Mouse (Mus musculus): ENCODE results near the gene Gm28308. TPM values are rescaled to one million over a fixed set of nuclear protein-coding genes. Genes with fewer than 3 reads are reported as not detected.

Gene Gm28308
- polyA plus RNA-seq, 1 experiment from 2014 or later, result not detected

DNA sequence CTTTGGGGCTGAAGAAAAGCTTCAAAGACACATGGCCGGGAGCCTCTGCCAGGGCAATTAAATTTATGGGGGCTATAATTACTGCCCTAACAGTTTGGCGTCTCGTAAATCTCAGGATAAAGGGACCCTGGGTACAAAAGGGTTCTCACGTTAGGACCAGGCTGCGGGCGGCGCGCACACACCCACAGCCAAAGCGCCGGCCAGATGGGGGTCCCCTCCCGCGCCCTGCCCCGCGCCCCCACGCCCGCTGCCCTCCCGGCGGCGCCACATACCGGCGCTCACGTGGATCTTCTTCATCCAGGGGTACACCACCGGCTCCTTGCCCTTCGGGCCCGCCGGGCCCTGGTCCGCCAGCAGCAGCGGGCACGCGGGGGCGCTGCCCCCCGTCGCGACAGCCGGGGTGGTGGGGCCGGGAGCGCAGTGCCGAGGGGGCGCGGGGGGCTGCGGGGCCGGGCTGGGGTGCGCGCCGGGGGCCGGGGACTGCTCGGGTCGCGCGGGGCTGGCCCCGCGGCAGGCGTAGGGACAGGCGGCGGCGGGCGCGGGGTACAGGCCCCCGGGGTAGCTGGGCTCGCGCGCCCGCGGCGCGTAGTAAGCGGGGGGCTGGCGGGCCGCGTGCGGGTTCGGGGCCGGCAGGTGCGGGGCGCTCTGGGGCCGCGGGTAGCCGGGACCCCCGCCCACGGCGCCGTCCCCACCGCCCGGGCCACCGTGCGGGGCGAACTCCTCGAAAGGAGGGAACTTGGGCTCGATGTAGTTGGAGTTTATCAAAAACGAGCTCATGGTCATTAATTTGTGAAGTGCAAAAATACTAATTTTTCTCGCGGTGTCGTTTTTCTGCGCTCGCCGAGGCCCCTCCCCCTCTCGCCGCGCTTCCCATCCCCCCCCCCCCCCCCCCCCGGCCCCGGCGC is 22.0 kb downstream of the Gm28308 start, which contains the start of gene Hoxa4:
Gene Hoxa4 (minus strand): TSS at position 848 of the 905 bp plus-strand sequence.
- peak within 1 kb of the TSS; percentile 85 for H3K9ac ChIP-seq
- H3K9me3 ChIP-seq (ENCODE audit: control insufficient read depth, low read length), result no peaks in the 10 kb centered on the region
- peak within 1 kb of the TSS; percentile 100 for H3K27ac ChIP-seq
- WGBS, result 1% methylated on average over 84 of the region's 102 CpGs
- peak; percentile 31 for ATAC-seq (ENCODE audit: low FRiP score)
- no peaks in the 10 kb centered on the region for H3K4me1 ChIP-seq (replicated peaks; ENCODE audit: control insufficient read depth, insufficient read depth, low read length)
- peak within 1 kb of the TSS; percentile 81 for H3K4me2 ChIP-seq (replicated peaks)
- no peak for DNase-seq (ENCODE audit: low spot score)
- peak within 1 kb of the TSS; percentile 51 for H3K4me3 ChIP-seq (replicated peaks; ENCODE audit: low read length)
- peaks cover 88% of the 10 kb centered on the region for H3K27me3 ChIP-seq (ENCODE audit: control insufficient read depth, insufficient read depth, low read length)
- no peaks in the 10 kb centered on the region for H3K36me3 ChIP-seq (replicated peaks; ENCODE audit: control insufficient read depth, insufficient read depth)

DNA sequence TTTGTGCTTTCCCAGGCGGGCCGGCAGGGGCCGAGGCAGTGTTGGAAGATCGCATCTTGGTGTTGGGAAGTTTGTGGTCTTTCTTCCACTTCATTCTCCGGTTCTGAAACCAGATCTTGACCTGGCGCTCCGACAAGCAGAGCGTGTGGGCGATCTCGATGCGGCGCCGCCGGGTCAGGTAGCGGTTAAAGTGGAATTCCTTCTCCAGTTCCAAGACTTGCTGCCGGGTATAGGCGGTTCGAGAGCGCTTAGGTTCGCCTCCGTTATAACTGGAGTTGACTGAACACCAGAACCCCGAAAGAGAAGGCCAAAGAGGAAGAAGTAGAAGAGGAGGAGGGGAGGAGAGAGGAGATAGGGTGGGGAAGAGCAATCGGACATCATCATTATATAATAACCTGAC is 22.7 kb downstream of the Gm28308 start:
- Histone ChIP-seq H3K9ac (peak overlapping the region; percentile 85), H3K4me1 (replicated peaks; ENCODE audit: control insufficient read depth, insufficient read depth, low read length) (no peaks in the 10 kb centered on the region), H3K27me3 (ENCODE audit: control insufficient read depth, insufficient read depth, low read length) (peaks cover 89% of the 10 kb centered on the region), H3K4me2 (replicated peaks) (peak overlapping the region; percentile 81), H3K9me3 (ENCODE audit: control insufficient read depth, low read length) (no peaks in the 10 kb centered on the region), H3K27ac (peak overlapping the region; percentile 100), H3K36me3 (replicated peaks; ENCODE audit: control insufficient read depth, insufficient read depth) (no peaks in the 10 kb centered on the region), H3K4me3 (replicated peaks; ENCODE audit: low read length) (peak overlapping the region; percentile 51)
- DNase-seq (ENCODE audit: low spot score) (no peak), ATAC-seq (ENCODE audit: low FRiP score) (no peak)
- under 1% methylated on average over 23 of the region's 23 CpGs for WGBS

DNA sequence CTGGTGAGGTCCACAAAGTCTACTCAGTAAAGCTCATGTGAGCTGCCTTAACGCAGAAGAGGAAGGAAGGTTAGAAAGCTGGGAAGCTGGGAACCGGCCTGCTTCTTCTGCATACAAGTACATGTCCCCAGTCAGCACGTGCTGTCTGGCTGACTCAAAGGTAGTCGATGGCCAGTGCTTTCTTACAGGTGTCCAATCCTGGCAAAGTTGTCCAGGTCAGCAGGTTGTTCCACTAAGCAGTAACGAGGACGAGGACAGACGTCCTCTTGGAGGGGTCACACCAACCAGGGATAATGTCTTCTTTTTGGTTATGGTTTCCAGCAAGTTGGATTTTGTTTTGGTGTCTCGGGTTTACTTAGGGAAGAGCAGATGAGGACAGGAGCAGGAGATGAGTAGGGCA is 23.2 kb downstream of the Gm28308 start:
- Histone ChIP-seq H3K4me1 (replicated peaks; ENCODE audit: control insufficient read depth, insufficient read depth, low read length) (no peaks in the 10 kb centered on the region), H3K9me3 (ENCODE audit: control insufficient read depth, low read length) (no peaks in the 10 kb centered on the region), H3K27me3 (ENCODE audit: control insufficient read depth, insufficient read depth, low read length) (peaks cover 91% of the 10 kb centered on the region), H3K4me3 (replicated peaks; ENCODE audit: low read length) (peak overlapping the region; percentile 51), H3K9ac (peak overlapping the region; percentile 85), H3K27ac (peak overlapping the region; percentile 100), H3K4me2 (replicated peaks) (peak overlapping the region; percentile 81), H3K36me3 (replicated peaks; ENCODE audit: control insufficient read depth, insufficient read depth) (no peaks in the 10 kb centered on the region)
- ATAC-seq (ENCODE audit: low FRiP score) (no peak), DNase-seq (ENCODE audit: low spot score) (no peak)
- 4% methylated on average over 8 of the region's 8 CpGs for WGBS

DNA sequence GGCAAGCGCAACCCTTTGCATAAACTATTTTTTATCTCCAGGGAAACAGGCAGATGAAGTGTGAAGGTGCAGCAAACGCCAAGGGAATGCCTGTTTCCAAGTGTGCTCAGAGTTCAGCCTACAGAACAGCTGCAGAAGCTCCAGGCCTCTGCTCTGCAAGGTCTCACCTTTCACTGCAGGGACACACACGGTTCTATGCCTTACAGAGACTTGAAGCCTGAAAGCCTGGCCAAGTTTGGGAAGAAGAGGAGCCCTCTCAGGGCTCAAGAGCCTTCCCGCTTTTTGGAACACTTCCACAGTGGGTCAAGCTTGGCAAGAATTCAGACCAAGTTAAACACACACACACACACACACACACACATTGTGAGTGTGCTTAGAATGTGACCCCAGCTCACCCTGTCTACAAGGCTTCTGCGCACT is 24.0 kb downstream of the Gm28308 start:
- WGBS, result 8% methylated on average over 5 of the region's 5 CpGs
- Histone ChIP-seq H3K4me2 (replicated peaks) (peak overlapping the region; percentile 81), H3K4me1 (replicated peaks; ENCODE audit: control insufficient read depth, insufficient read depth, low read length) (0 out of 2 replicates have a peak, but pooled peaks cover 7% of the 10 kb centered on the region), H3K4me3 (replicated peaks; ENCODE audit: low read length) (peak overlapping the region; percentile 51), H3K9me3 (ENCODE audit: control insufficient read depth, low read length) (no peaks in the 10 kb centered on the region), H3K27me3 (ENCODE audit: control insufficient read depth, insufficient read depth, low read length) (peaks cover 91% of the 10 kb centered on the region), H3K36me3 (replicated peaks; ENCODE audit: control insufficient read depth, insufficient read depth) (no peaks in the 10 kb centered on the region), H3K9ac (peak overlapping the region; percentile 85), H3K27ac (peak overlapping the region; percentile 100)
- DNase-seq (ENCODE audit: low spot score), result no peak
- no peak for ATAC-seq (ENCODE audit: low FRiP score)

DNA sequence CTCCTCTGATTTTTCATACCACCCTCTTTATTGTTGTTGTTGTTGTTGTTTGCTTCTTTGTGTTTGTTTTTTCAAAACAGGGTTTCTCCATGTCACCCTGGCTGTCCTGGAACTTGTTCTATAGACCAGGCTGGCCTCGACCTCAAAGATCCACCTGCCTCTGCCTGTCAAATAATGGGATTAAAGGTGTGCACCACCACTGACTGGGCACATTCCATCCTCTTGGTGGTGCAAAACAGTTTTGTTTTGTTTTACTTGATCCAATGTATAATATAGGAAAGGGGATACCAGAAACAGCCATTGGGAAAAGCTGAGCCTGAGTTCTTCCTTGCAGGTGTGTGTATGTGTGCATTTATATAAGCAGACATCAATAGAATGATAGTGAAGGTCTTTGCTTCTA is 26.6 kb downstream of the Gm28308 start:
- H3K36me3 ChIP-seq (replicated peaks; ENCODE audit: control insufficient read depth, insufficient read depth), result no peaks in the 10 kb centered on the region
- H3K9ac ChIP-seq, result 0 out of 2 replicates have a peak overlapping the region, but pooled peaks have one; percentile 6
- H3K4me2 ChIP-seq (replicated peaks), result peak overlapping the region; percentile 81
- peaks cover 17% of the 10 kb centered on the region; the same call in 1 of the 2 replicates for H3K4me1 ChIP-seq (replicated peaks; ENCODE audit: control insufficient read depth, insufficient read depth, low read length)
- peak overlapping the region; percentile 100 for H3K27ac ChIP-seq
- 11% methylated on average over 1 of the region's 1 CpGs for WGBS
- H3K27me3 ChIP-seq (ENCODE audit: control insufficient read depth, insufficient read depth, low read length), result peaks cover 94% of the 10 kb centered on the region
- H3K9me3 ChIP-seq (ENCODE audit: control insufficient read depth, low read length), result no peaks in the 10 kb centered on the region
- no peak overlapping the region for H3K4me3 ChIP-seq (replicated peaks; ENCODE audit: low read length)
- DNase-seq (ENCODE audit: low spot score) (no peak), ATAC-seq (ENCODE audit: low FRiP score) (no peak)

DNA sequence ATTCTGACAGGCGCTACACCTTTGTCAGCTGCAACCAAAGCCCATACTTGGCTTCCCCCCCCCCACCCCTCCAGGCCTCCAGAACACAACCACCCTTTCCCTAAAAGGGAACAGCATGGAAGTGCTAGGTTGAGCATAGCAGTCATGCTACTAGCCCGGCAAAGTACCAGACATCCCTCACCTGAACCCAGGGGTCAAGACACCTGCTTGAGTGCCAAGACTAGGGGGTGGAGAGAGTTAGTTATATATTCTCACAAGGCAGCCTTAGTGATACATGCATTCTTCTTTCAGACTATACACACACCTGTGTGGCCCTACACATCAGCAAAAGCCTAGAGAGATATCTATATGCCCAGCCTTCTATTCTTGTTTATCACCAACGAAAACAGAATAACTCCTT is 27.3 kb downstream of the Gm28308 start:
- Histone ChIP-seq H3K4me1 (replicated peaks; ENCODE audit: control insufficient read depth, insufficient read depth, low read length) (peaks cover 17% of the 10 kb centered on the region), H3K4me3 (replicated peaks; ENCODE audit: low read length) (peak overlapping the region; percentile 20), H3K27ac (peak overlapping the region; percentile 100), H3K9me3 (ENCODE audit: control insufficient read depth, low read length) (no peaks in the 10 kb centered on the region), H3K4me2 (replicated peaks) (peak overlapping the region; percentile 81), H3K9ac (no peak overlapping the region), H3K36me3 (replicated peaks; ENCODE audit: control insufficient read depth, insufficient read depth) (no peaks in the 10 kb centered on the region), H3K27me3 (ENCODE audit: control insufficient read depth, insufficient read depth, low read length) (peaks cover 98% of the 10 kb centered on the region)
- 10% methylated on average over 3 of the region's 3 CpGs for WGBS
- DNase-seq (ENCODE audit: low spot score) (no peak), ATAC-seq (ENCODE audit: low FRiP score) (no peak)

DNA sequence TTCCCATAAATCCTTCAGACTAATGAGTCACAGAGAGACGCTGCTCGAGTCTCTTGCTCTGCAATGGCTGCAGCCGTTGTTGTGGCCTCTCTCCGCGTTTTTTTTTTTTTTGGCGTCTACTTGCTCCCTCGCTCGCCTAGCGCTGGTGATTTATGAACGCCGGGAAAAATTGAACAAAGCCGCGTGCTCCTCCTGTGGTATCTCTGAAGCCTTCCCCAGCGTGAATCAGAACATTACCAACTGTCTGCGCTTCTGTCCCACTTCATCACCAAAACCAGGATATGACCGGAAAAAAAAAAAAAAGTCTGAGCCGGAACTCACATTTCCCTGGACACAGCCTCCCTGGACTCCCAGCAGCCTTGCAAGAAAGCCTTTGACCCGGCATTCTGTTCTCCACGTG is 27.9 kb downstream of the Gm28308 start:
- 2% methylated on average over 19 of the region's 19 CpGs for WGBS
- DNase-seq (ENCODE audit: low spot score) (no peak), ATAC-seq (ENCODE audit: low FRiP score) (no peak)
- H3K9me3 ChIP-seq (ENCODE audit: control insufficient read depth, low read length), result no peaks in the 10 kb centered on the region
- peaks cover 17% of the 10 kb centered on the region for H3K4me1 ChIP-seq (replicated peaks; ENCODE audit: control insufficient read depth, insufficient read depth, low read length)
- peaks cover 97% of the 10 kb centered on the region for H3K27me3 ChIP-seq (ENCODE audit: control insufficient read depth, insufficient read depth, low read length)
- no peaks in the 10 kb centered on the region for H3K36me3 ChIP-seq (replicated peaks; ENCODE audit: control insufficient read depth, insufficient read depth)
- H3K4me3 ChIP-seq (replicated peaks; ENCODE audit: low read length), result peak overlapping the region; percentile 20
- H3K27ac ChIP-seq, result peak overlapping the region; percentile 100
- peak overlapping the region; percentile 81 for H3K4me2 ChIP-seq (replicated peaks)
- peak overlapping the region; percentile 99 for H3K9ac ChIP-seq

DNA sequence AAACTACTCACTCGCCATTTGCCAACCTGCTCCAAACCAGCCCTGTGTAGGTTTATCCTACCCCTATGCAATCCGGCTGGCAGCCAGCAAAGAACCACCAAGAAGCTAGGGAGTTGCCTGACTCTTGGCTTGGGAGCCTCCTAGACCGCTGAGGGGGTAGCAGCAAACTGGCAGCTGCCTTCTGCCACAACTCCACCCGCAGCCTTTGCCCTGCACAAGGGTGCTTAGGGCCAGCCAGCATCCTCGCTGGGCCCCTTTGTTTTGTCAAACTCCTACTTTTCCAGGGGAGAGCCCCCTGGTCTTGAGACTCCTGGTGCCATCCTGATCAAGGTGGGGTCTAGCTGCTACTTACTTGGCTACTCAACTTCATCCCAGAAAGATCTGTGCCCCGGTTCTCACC is 28.5 kb downstream of the Gm28308 start:
- ATAC-seq (ENCODE audit: low FRiP score) (0 out of 2 replicates have a peak, but pooled peaks have one; percentile 5), DNase-seq (ENCODE audit: low spot score) (no peak)
- Histone ChIP-seq H3K4me1 (replicated peaks; ENCODE audit: control insufficient read depth, insufficient read depth, low read length) (peaks cover 17% of the 10 kb centered on the region), H3K4me2 (replicated peaks) (peak overlapping the region; percentile 81), H3K9ac (peak overlapping the region; percentile 99), H3K27me3 (ENCODE audit: control insufficient read depth, insufficient read depth, low read length) (peaks cover 95% of the 10 kb centered on the region), H3K27ac (peak overlapping the region; percentile 100), H3K9me3 (ENCODE audit: control insufficient read depth, low read length) (no peaks in the 10 kb centered on the region), H3K36me3 (replicated peaks; ENCODE audit: control insufficient read depth, insufficient read depth) (no peaks in the 10 kb centered on the region), H3K4me3 (replicated peaks; ENCODE audit: low read length) (peak overlapping the region; percentile 20)
- 3% methylated on average over 6 of the region's 6 CpGs for WGBS

DNA sequence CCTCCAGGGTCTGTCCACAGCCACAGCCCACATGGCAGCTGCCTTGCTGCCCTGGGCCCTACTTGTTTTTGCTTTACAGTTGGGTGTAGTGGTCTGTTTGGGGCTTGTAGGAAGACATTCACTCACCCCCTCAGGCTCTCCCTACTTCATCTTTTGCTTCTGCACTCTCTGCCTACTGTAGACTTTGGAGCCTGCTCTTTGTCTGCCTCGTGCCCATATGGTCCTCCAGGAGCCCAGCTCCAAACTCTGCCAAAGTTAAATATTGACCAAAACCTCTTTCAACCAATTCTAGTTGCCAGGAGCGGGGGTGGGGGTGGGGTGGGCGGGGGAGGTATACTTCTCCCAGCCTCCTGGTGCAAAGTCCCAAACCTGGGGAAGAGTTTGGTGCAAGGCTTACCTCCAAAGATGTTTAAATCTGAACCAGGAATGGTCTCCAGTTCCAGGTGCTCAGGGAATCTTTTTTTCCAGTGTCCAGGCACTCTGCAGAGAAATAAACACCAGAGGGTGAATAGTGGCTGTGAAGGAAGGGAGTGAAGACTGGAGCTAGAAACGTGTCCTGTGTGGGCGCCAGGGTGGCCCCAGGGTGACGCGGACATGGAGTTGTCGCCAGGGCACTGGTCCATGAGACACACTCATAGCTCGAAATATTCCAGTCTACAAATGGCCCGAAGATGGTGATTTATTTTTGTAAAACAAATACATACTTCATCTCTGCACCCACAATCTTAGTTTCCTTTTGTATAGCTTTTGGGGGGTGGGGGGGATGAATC is 29.6 kb downstream of the Gm28308 start:
- ATAC-seq (ENCODE audit: low FRiP score) (no peak), DNase-seq (ENCODE audit: low spot score) (no peak)
- Histone ChIP-seq H3K27me3 (ENCODE audit: control insufficient read depth, insufficient read depth, low read length) (peaks cover 94% of the 10 kb centered on the region), H3K4me3 (replicated peaks; ENCODE audit: low read length) (peak overlapping the region; percentile 20), H3K4me1 (replicated peaks; ENCODE audit: control insufficient read depth, insufficient read depth, low read length) (peaks cover 17% of the 10 kb centered on the region), H3K9me3 (ENCODE audit: control insufficient read depth, low read length) (no peaks in the 10 kb centered on the region), H3K9ac (peak overlapping the region; percentile 99), H3K36me3 (replicated peaks; ENCODE audit: control insufficient read depth, insufficient read depth) (no peaks in the 10 kb centered on the region), H3K27ac (peak overlapping the region; percentile 100), H3K4me2 (replicated peaks) (peak overlapping the region; percentile 81)
- 13% methylated on average over 10 of the region's 10 CpGs for WGBS
